Mouse (Mus musculus) large intestine, adult 2 months (tissue): ENCODE data around the gene Psmc3ip. TPM values are rescaled to one million over a fixed set of nuclear protein-coding genes. Genes with fewer than 3 reads are reported as not detected.

ENCODE experiments used
- DNase-seq: peaks from one replicate; pipeline ENCODE4 v3.0.0-alpha.2; 2012; ENCODE audit warnings: low read depth, low spot score
- WGBS: fragments of 180-500 bp; shearing (Covaris S2); methylation state at CpG from one replicate; pipeline ENCODE4 v1.1.7; 2018; 5-methylcytosine and 5-hydroxymethylcytosine counted together
- polyA plus RNA-seq: library from polyadenylated mRNA; depleted of rRNA; stranded (reverse); fragments of >200 nt; gene quantifications from 2 replicates; pipeline ENCODE4 v1.2.3, GENCODE M21; 2012

Psmc3ip gene
- polyA plus RNA-seq, 1 experiment, result 1.3 TPM

GRCm38 (mm10) chr11:101082208-101083082 lies 12.8 kb downstream of the Psmc3ip start, which contains the start of gene Coasy:
Gene Coasy (plus strand): TSS chr11:101082565.
- DNase-seq, result no peak
- WGBS, result under 1% methylated on average over 51 of the region's 51 CpGs

GRCm38 (mm10) chr11:101081659-101082058 lies 13.6 kb downstream of the Psmc3ip start:
- WGBS, result 5% methylated on average over 10 of the region's 10 CpGs
- DNase-seq, result no peak

GRCm38 (mm10) chr11:101080421-101080820 lies 14.8 kb downstream of the Psmc3ip start:
- 80% methylated on average over 5 of the region's 5 CpGs for WGBS
- no peak for DNase-seq

- 22% methylated on average over 27 of the region's 27 CpGs for WGBS
Observed at GRCm38 (mm10) chr11:101079746-101080145, 15.5 kb downstream of the Psmc3ip start.

GRCm38 (mm10) chr11:101078121-101078520 lies 17.1 kb downstream of the Psmc3ip start, which contains the start of gene Hsd17b1:
Gene Hsd17b1 (plus strand): TSS chr11:101078411.
- 75% methylated on average over 9 of the region's 9 CpGs for WGBS
- DNase-seq, result no peak

More at GRCm38 (mm10) chr11:101079746-101080145, 15.5 kb downstream of the Psmc3ip start:
- DNase-seq, result no peak

GRCm38 (mm10) chr11:101071810-101072428 lies 23.3 kb downstream of the Psmc3ip start:
- DNase-seq, result no peak
- WGBS, result 86% methylated on average over 14 of the region's 14 CpGs

GRCm38 (mm10) chr11:101070987-101071386 lies 24.2 kb downstream of the Psmc3ip start:
- 73% methylated on average over 6 of the region's 6 CpGs for WGBS
- no peak for DNase-seq

- WGBS, result under 1% methylated on average over 36 of the region's 36 CpGs
- DNase-seq, result no peak
Observed at GRCm38 (mm10) chr11:101070189-101070527, 25.1 kb downstream of the Psmc3ip start.

- no peak for DNase-seq
- 4% methylated on average over 35 of the region's 35 CpGs for WGBS
Observed at GRCm38 (mm10) chr11:101069391-101070188, 25.6 kb downstream of the Psmc3ip start, which contains the start of gene Naglu. Gene Naglu (plus strand): TSS chr11:101070012.

- WGBS, result 12% methylated on average over 18 of the region's 18 CpGs
- no peak for DNase-seq
Observed at GRCm38 (mm10) chr11:101066549-101067412, 28.5 kb downstream of the Psmc3ip start.

- 79% methylated on average over 9 of the region's 9 CpGs for WGBS
- DNase-seq, result no peak
Observed at GRCm38 (mm10) chr11:101065002-101065401, 30.2 kb downstream of the Psmc3ip start.

GRCm38 (mm10) chr11:101064462-101064861 lies 30.8 kb downstream of the Psmc3ip start:
- DNase-seq, result no peak
- 23% methylated on average over 4 of the region's 4 CpGs for WGBS

- 4% methylated on average over 12 of the region's 12 CpGs for WGBS
- DNase-seq, result no peak
Observed at GRCm38 (mm10) chr11:101063676-101064327, 31.4 kb downstream of the Psmc3ip start.

GRCm38 (mm10) chr11:101062971-101063675 lies 32.1 kb downstream of the Psmc3ip start:
- WGBS, result 41% methylated on average over 14 of the region's 14 CpGs
- DNase-seq, result no peak

- no peak for DNase-seq
- WGBS, result 54% methylated on average over 12 of the region's 12 CpGs
Observed at GRCm38 (mm10) chr11:101062165-101062884, 32.9 kb downstream of the Psmc3ip start.

- WGBS, result 91% methylated on average over 5 of the region's 5 CpGs
Observed at GRCm38 (mm10) chr11:101061049-101061448, 34.2 kb downstream of the Psmc3ip start.

GRCm38 (mm10) chr11:101060126-101060525 lies 35.1 kb downstream of the Psmc3ip start:
- 35% methylated on average over 8 of the region's 8 CpGs for WGBS
- no peak for DNase-seq

More at GRCm38 (mm10) chr11:101061049-101061448, 34.2 kb downstream of the Psmc3ip start:
- no peak for DNase-seq
